Mouse (Mus musculus): Measurements from ENCODE around the gene Zfp423. TPM values are rescaled to one million over a fixed set of nuclear protein-coding genes. Genes with fewer than 3 reads are reported as not detected.

The Zfp423 gene
- polyA plus RNA-seq, 1 experiment from 2014 or later, result 23.1 TPM

GRCm38 (mm10) chr8:87833841-87834620 is 125.4 kb downstream of the Zfp423 start:
- Histone ChIP-seq H3K36me3 (ENCODE audit: control insufficient read depth, insufficient read depth, low read length) (no peaks in the 10 kb centered on the region), H3K4me1 (ENCODE audit: control insufficient read depth, insufficient read depth, low read length) (peaks cover 80% of the 10 kb centered on the region), H3K27me3 (replicated peaks; ENCODE audit: control insufficient read depth, insufficient read depth, low read length) (no peaks in the 10 kb centered on the region), H3K9ac (ENCODE audit: low read depth, low read length) (0 out of 2 replicates have a peak overlapping the region, but pooled peaks have one; percentile 25), H3K9me3 (ENCODE audit: control insufficient read depth, low read length) (no peaks in the 10 kb centered on the region), H3K4me2 (ENCODE audit: low read depth, low read length) (peak overlapping the region; percentile 23; the same call in 1 of the 2 replicates), H3K4me3 (ENCODE audit: low read depth, low read length) (no peak overlapping the region), H3K27ac (replicated peaks; ENCODE audit: low read depth, low read length) (peak overlapping the region; percentile 70; the same call in 1 of the 2 replicates)
- ATAC-seq (ENCODE audit: low read depth), result no peak; the same call in 1 of the 2 replicates
- WGBS, result 20% methylated on average over 12 of the region's 12 CpGs
- DNase-seq (ENCODE audit: low spot score), result peak; percentile 79

- H3K4me3 ChIP-seq (ENCODE audit: low read depth, low read length), result no peak overlapping the region
- ATAC-seq (ENCODE audit: low read depth), result peak; percentile 22
- H3K4me1 ChIP-seq (ENCODE audit: control insufficient read depth, insufficient read depth, low read length), result peaks cover 80% of the 10 kb centered on the region
- H3K36me3 ChIP-seq (ENCODE audit: control insufficient read depth, insufficient read depth, low read length), result no peaks in the 10 kb centered on the region
- WGBS, result 33% methylated on average over 13 of the region's 13 CpGs
- H3K9ac ChIP-seq (ENCODE audit: low read depth, low read length), result peak overlapping the region; percentile 45; the same call in 1 of the 2 replicates
- no peaks in the 10 kb centered on the region for H3K27me3 ChIP-seq (replicated peaks; ENCODE audit: control insufficient read depth, insufficient read depth, low read length)
- peak; percentile 51 for DNase-seq (ENCODE audit: low spot score)
- no peaks in the 10 kb centered on the region for H3K9me3 ChIP-seq (ENCODE audit: control insufficient read depth, low read length)
- H3K4me2 ChIP-seq (ENCODE audit: low read depth, low read length), result peak overlapping the region; percentile 23; the same call in 1 of the 2 replicates
- H3K27ac ChIP-seq (replicated peaks; ENCODE audit: low read depth, low read length), result peak overlapping the region; percentile 70
These were observed 126.1 kb downstream of the Zfp423 start for GRCm38 (mm10) chr8:87833339-87833738.

GRCm38 (mm10) chr8:87832381-87833325 is 126.7 kb downstream of the Zfp423 start:
- DNase-seq (ENCODE audit: low spot score), result no peak
- H3K4me2 ChIP-seq (ENCODE audit: low read depth, low read length), result peak overlapping the region; percentile 23; the same call in 1 of the 2 replicates
- no peak overlapping the region for H3K4me3 ChIP-seq (ENCODE audit: low read depth, low read length)
- H3K4me1 ChIP-seq (ENCODE audit: control insufficient read depth, insufficient read depth, low read length), result peaks cover 75% of the 10 kb centered on the region
- no peaks in the 10 kb centered on the region for H3K36me3 ChIP-seq (ENCODE audit: control insufficient read depth, insufficient read depth, low read length)
- no peaks in the 10 kb centered on the region for H3K27me3 ChIP-seq (replicated peaks; ENCODE audit: control insufficient read depth, insufficient read depth, low read length)
- H3K9me3 ChIP-seq (ENCODE audit: control insufficient read depth, low read length), result no peaks in the 10 kb centered on the region
- ATAC-seq (ENCODE audit: low read depth), result no peak
- peak overlapping the region; percentile 45; the same call in 1 of the 2 replicates for H3K9ac ChIP-seq (ENCODE audit: low read depth, low read length)
- 50% methylated on average over 23 of the region's 23 CpGs for WGBS
- peak overlapping the region; percentile 70 for H3K27ac ChIP-seq (replicated peaks; ENCODE audit: low read depth, low read length)

GRCm38 (mm10) chr8:87831567-87831966 is 127.8 kb downstream of the Zfp423 start:
- Histone ChIP-seq H3K27me3 (replicated peaks; ENCODE audit: control insufficient read depth, insufficient read depth, low read length) (no peaks in the 10 kb centered on the region), H3K9ac (ENCODE audit: low read depth, low read length) (peak overlapping the region; percentile 25; the same call in 1 of the 2 replicates), H3K9me3 (ENCODE audit: control insufficient read depth, low read length) (no peaks in the 10 kb centered on the region), H3K36me3 (ENCODE audit: control insufficient read depth, insufficient read depth, low read length) (no peaks in the 10 kb centered on the region), H3K4me3 (ENCODE audit: low read depth, low read length) (no peak overlapping the region), H3K4me2 (ENCODE audit: low read depth, low read length) (no peak overlapping the region), H3K4me1 (ENCODE audit: control insufficient read depth, insufficient read depth, low read length) (peaks cover 64% of the 10 kb centered on the region), H3K27ac (replicated peaks; ENCODE audit: low read depth, low read length) (0 out of 2 replicates have a peak overlapping the region, but pooled peaks have one; percentile 28)
- 29% methylated on average over 2 of the region's 5 CpGs for WGBS
- DNase-seq (ENCODE audit: low spot score), result peak; percentile 63
- peak; percentile 19; the same call in 1 of the 2 replicates for ATAC-seq (ENCODE audit: low read depth)

- ATAC-seq (ENCODE audit: low read depth) (0 out of 2 replicates have a peak, but pooled peaks have one; percentile 3), DNase-seq (ENCODE audit: low spot score) (peak; percentile 38)
- no peaks in the 10 kb centered on the region for H3K36me3 ChIP-seq (ENCODE audit: control insufficient read depth, insufficient read depth, low read length)
- peaks cover 61% of the 10 kb centered on the region for H3K4me1 ChIP-seq (ENCODE audit: control insufficient read depth, insufficient read depth, low read length)
- no peak overlapping the region for H3K4me2 ChIP-seq (ENCODE audit: low read depth, low read length)
- no peak overlapping the region for H3K4me3 ChIP-seq (ENCODE audit: low read depth, low read length)
- 21% methylated on average over 9 of the region's 9 CpGs for WGBS
- H3K9ac ChIP-seq (ENCODE audit: low read depth, low read length), result peak overlapping the region; percentile 25; the same call in 1 of the 2 replicates
- H3K9me3 ChIP-seq (ENCODE audit: control insufficient read depth, low read length), result no peaks in the 10 kb centered on the region
- H3K27me3 ChIP-seq (replicated peaks; ENCODE audit: control insufficient read depth, insufficient read depth, low read length), result no peaks in the 10 kb centered on the region
- 0 out of 2 replicates have a peak overlapping the region, but pooled peaks have one; percentile 28 for H3K27ac ChIP-seq (replicated peaks; ENCODE audit: low read depth, low read length)
These were observed 128.3 kb downstream of the Zfp423 start for GRCm38 (mm10) chr8:87831116-87831515.

GRCm38 (mm10) chr8:87830200-87830599 is 129.2 kb downstream of the Zfp423 start:
- ATAC-seq (ENCODE audit: low read depth), result no peak
- Histone ChIP-seq H3K36me3 (ENCODE audit: control insufficient read depth, insufficient read depth, low read length) (no peaks in the 10 kb centered on the region), H3K4me3 (ENCODE audit: low read depth, low read length) (no peak overlapping the region), H3K27ac (replicated peaks; ENCODE audit: low read depth, low read length) (no peak overlapping the region), H3K9ac (ENCODE audit: low read depth, low read length) (no peak overlapping the region), H3K4me2 (ENCODE audit: low read depth, low read length) (no peak overlapping the region), H3K9me3 (ENCODE audit: control insufficient read depth, low read length) (no peaks in the 10 kb centered on the region), H3K27me3 (replicated peaks; ENCODE audit: control insufficient read depth, insufficient read depth, low read length) (no peaks in the 10 kb centered on the region), H3K4me1 (ENCODE audit: control insufficient read depth, insufficient read depth, low read length) (peaks cover 54% of the 10 kb centered on the region)
- peak; percentile 60 for DNase-seq (ENCODE audit: low spot score)
- WGBS, result 27% methylated on average over 6 of the region's 6 CpGs

- Histone ChIP-seq H3K9me3 (ENCODE audit: control insufficient read depth, low read length) (no peaks in the 10 kb centered on the region), H3K27ac (replicated peaks; ENCODE audit: low read depth, low read length) (no peak overlapping the region), H3K36me3 (ENCODE audit: control insufficient read depth, insufficient read depth, low read length) (no peaks in the 10 kb centered on the region), H3K27me3 (replicated peaks; ENCODE audit: control insufficient read depth, insufficient read depth, low read length) (no peaks in the 10 kb centered on the region), H3K9ac (ENCODE audit: low read depth, low read length) (no peak overlapping the region), H3K4me3 (ENCODE audit: low read depth, low read length) (no peak overlapping the region), H3K4me2 (ENCODE audit: low read depth, low read length) (no peak overlapping the region), H3K4me1 (ENCODE audit: control insufficient read depth, insufficient read depth, low read length) (peaks cover 40% of the 10 kb centered on the region)
- ATAC-seq (ENCODE audit: low read depth) (no peak), DNase-seq (ENCODE audit: low spot score) (peak; percentile 30)
- WGBS, result 74% methylated on average over 9 of the region's 9 CpGs
These were observed 133.3 kb downstream of the Zfp423 start for GRCm38 (mm10) chr8:87826013-87826660.

GRCm38 (mm10) chr8:87823172-87823571 is 136.2 kb downstream of the Zfp423 start:
- no peaks in the 10 kb centered on the region for H3K27me3 ChIP-seq (replicated peaks; ENCODE audit: control insufficient read depth, insufficient read depth, low read length)
- peak overlapping the region; percentile 71 for H3K27ac ChIP-seq (replicated peaks; ENCODE audit: low read depth, low read length)
- no peak for DNase-seq (ENCODE audit: low spot score)
- no peaks in the 10 kb centered on the region for H3K36me3 ChIP-seq (ENCODE audit: control insufficient read depth, insufficient read depth, low read length)
- ATAC-seq (ENCODE audit: low read depth), result no peak
- WGBS, result 8% methylated on average over 7 of the region's 7 CpGs
- H3K4me2 ChIP-seq (ENCODE audit: low read depth, low read length), result peak overlapping the region; percentile 36
- 0 out of 2 replicates have a peak overlapping the region, but pooled peaks have one; percentile 35 for H3K9ac ChIP-seq (ENCODE audit: low read depth, low read length)
- H3K9me3 ChIP-seq (ENCODE audit: control insufficient read depth, low read length), result no peaks in the 10 kb centered on the region
- H3K4me3 ChIP-seq (ENCODE audit: low read depth, low read length), result no peak overlapping the region
- H3K4me1 ChIP-seq (ENCODE audit: control insufficient read depth, insufficient read depth, low read length), result peaks cover 29% of the 10 kb centered on the region
